Mouse (Mus musculus) retina, postnatal 1 day (tissue): ENCODE measurements at regions not wholly inside any gene's neighbourhood (a gene's known extent, or its start where the extent isn't known, plus 50 kb on each side); places are given as distances from the start of the nearest gene placed in this dataset.
A peak's percentile ranks its signal among the peaks of the same experiment; 100 is the strongest.

Experiments used
- DNase-seq: peaks from one replicate; pipeline ENCODE4 v3.0.0-alpha.2; 2012

DNA sequence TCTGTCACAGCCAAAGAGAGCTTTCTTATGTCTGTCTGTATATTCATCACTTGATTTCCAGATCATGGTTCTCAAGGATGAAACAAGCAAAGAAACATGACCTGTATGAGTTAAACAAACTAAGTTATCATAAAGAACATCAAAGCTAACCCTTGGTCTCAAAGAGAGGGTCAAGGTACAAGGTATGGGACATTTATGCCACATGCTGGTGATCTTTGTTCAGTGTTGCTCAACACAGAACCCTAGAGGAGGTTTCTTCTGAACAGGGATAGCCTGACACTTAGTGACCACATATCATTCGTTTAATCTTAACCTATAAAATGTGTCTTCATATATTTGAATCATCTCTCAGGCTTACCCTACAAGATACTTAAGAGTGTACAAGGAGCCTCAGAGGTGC is 170.6 kb upstream of the Lrig3 start:
- DNase-seq = no peak

DNA sequence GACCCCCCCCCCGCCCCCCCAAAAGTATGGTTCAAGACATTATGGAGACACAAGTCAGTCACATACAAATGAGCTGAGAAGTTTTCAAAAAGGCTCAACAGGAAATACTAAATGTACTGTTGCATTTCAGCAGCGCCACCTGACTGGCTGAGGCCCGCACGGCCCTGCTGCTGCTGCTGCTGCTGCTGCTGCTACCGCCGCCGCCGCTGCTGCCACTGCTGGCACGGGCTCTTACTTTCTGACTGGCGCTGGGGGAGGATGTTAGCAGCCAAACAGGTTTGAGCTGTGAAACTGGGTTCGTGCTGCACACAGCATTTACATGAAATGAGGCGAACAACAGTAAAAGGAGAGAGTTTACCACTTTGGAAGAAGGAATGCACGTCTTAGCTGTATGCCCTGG is 167.3 kb upstream of the Lrig3 start:
- peak; percentile 41 for DNase-seq

DNA sequence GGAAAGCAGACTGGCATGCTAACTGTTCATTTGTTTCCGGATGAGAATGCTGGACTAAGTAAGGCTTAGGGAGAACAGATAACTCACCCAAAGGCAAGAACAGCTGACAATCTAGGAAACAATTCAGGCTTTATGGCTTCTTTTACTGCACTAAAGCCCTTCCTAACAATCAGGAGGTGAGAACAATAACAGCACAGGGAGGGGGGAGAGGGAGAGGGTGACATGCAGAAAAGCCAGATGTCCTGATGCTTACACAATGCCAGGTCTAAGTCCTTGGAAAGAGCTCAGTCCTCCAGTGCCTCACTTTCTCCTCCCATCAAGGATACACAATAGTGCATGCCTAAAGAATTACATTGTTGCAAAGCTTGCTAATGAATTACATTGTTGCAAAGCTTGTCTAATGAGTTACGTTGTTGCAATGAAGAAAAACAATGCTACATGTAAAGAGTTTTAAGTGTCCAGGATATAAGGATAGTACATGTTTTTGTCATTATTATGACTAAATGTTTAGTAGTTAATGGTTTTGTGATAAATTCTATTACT is 165.3 kb upstream of the Lrig3 start:
- peak; percentile 64 for DNase-seq

DNA sequence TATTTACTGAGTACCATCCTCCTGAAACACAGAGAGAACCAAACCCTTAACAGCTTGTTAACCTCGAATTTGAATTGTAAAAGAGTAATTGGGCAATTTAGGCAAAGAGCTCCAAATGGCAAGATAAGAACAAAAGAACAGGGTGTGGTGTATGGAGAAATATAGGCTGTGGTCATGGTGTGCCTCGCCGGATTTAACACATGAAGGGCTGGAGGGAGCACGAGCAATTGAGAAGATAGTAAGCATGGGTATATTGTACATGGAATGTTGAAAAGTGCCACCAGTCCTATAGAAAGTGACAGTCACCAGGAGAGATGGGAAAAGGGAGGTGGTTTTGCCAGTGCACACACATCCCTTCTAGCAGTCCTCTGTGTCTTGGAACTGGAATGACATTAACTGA is 164.5 kb upstream of the Lrig3 start:
- no peak for DNase-seq

DNA sequence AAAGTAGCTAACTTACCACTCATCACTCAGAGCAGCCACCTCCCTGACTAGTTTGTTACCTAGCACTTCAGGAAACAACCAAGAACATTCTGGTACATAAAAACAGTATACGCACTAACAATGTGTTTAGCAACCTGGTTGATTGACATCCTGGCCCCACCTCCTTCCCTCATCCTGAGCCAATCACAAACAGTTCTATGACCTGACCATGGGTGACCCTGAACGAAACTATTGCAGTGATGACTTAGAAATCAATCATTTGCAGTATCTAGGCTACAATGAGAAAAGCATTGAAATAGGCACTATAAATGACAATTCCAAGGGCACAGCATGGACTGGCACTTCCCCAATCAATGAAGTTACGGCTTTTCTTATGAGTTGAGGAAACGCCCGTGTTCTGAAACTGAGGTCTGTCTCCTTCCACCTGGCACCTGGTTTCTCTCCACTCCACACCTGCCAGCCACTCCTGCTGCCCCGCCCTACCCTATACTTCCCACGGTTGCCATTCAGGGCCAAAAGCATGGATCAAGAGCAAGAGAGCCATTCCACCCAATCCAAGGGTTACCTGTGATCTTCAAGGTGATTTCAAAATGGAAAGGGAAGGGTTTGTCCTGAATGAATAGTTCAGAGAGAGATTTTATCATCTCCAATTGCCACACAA is 162.9 kb upstream of the Lrig3 start:
- DNase-seq = no peak

DNA sequence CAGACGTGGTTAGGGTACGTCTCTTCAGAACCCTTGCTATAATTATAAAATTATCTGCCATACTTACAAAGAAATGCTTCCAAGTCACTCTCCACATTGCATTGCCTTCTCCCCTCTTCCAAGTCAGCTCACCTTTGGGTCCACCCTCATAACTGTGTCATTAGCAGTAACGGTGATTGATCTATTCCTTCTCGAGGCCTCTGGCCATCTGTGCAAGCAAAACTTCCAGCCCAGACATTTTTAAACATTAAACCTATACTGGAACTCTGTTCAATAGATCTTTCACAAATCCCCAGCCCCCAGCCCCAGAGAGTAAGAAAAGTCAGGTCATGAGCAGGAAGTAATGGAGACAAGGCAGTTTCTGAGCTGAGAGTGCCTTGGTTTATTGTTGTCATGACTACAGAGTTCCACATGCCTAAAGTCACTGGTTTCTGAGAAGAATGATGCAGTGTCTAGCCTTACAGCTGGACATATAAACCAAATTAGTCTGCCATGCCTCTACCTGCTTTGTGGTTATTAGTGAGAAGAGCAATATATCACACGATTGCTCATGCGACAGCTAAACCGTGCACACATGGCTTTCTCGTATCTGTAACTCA is 156.1 kb upstream of the Lrig3 start:
- no peak for DNase-seq

DNA sequence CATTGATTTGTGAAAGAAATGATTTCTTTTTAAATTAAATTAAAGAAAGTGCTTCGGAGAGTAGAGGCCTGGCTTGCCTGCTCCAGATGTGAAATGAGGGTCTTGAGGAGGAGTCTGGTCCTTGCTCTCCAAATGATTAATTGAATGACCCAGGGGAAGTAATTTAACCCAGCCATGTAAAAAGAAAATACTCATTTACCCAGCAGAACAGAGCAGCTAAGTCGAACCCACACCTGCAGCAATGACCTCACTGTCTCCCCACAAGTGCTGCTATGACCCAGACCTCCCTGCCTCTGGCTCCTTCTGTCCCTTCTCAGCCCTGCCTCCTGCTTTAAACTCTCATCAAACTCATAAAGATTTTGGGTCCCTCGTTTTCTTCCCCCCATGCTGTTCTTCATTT is 155.4 kb upstream of the Lrig3 start:
- DNase-seq = no peak

DNA sequence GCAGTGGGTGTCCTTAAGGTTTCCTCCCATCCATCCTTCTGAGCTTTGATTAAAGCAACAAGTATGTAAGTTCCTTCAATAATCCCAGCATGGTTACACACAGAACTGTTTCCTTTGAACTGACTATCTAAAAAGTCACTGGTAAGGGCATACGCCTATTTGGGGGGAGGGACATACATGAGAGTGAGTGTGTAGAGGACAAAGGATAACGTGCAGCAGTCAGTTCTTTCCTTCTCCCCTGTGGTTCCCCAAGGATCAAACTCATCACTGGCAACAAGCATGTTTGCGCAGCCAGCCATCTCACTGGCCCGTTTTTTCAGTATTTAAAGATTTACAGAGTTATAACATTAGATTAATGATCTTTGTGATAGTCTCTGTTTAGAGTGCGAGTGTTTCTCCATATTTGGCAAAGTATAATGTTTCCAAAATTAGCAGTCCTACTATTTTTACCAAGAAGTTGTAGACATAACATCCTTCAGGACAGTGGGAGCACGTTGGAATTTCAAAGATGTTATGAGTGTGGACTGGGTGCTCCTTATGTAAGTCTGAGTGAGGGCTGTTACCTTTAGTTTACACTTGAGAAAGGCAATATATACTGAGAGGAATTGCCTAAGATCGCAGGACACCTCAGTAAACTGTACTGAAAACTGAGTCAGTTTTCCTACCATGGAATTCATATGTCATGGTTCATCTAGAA is 151.6 kb upstream of the Lrig3 start:
- no peak for DNase-seq

DNA sequence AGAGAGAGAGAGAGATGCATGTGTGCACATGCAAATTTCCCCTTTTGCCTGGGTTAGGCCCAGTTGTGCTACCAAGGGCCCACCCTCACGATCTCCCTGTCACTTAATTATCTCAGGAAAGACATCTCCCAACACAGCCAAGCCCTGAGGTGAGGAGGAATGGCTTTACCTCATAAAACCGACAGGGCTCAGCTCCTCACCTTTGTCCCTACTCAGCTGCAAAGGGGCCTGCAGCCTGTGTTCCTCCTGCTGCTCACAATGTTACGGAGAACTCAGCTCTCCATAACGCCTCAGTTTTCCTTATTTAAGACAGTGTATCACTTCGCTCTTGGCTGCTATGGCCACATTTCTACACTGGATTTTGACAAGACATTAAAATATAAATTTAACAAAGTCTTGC is 133.8 kb upstream of the Lrig3 start:
- no peak for DNase-seq

DNA sequence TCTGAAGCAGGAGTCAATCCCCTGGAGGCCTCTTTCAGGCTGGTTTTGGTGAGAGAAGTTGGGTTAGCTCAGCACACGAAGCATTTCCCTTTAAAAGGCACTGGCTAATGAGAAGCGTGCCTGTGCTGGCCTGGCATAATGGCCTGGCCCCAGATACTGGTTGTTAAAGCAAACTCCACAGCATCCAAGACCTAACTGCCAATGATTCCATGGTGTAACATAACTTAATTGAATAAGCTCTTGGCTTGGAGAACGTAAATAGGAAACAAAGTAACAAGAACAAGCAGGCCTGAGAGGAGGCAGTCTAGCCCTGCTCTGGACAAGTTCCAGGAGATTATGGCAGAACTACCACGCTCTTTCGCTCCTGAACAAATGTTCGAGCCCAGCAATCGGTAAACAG is 133.2 kb upstream of the Lrig3 start:
- DNase-seq = no peak

DNA sequence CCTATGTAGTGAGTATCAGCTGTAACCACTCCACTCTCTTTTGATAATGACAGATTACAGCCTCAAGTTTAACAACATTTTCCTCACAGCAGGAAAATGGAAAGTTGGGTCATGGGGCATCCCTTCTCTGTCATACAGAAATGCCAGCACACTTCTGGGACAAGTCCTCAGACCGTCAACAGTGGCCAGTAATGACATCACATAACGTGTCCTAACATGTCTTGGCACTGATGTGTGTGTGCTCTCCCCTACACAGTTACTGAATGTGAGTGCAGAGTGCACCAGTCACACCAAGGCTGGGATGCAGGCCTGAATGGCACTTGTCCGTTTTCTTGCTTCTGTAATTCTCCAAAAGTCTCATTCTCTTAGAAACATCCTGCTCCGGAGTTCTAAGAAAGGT is 132.0 kb upstream of the Lrig3 start:
- DNase-seq = no peak

DNA sequence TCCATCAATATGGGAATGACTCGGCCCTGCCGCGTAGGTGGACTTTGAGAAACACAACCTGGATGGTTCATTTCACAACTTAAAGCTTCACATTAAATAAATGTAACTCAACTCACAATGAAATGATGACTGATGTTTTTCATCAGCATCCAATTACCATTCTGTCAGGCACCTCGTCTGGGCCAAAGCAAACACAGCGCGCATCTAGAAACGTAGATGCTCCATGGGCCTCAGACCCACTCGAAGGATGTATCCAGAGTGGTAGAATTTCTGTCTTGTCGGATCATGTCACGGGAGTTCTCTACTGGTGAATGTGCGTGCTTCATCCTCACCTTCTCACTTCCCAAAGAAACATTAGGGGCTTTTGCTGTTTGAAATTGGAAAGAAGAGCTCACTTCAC is 127.0 kb upstream of the Lrig3 start:
- DNase-seq = no peak

DNA sequence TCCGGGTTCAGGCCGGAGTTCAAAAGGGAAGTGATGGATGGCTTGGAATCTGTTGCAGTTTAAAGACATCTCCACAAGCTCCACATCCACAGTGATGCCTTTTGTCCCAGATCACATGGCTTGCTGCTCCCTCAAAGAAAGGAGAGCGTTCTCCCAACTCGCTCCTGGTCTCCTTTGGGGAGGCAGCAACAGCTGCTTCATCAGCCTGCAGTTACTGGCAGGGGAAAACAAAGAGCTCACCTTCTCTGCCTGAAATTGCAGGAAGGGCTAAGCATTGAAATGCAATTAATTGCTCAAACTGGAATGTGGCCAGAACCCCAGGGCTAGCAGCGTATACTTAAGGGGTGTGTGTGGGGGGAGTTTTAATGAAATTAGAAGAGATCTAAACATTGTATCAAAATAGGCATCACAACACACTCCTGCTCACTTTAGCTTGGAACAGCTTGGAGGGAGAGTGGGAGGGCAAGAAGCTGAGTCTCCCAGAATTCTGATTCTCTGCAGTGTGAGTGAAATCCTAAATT is 126.3 kb upstream of the Lrig3 start:
- peak; percentile 72 for DNase-seq

DNA sequence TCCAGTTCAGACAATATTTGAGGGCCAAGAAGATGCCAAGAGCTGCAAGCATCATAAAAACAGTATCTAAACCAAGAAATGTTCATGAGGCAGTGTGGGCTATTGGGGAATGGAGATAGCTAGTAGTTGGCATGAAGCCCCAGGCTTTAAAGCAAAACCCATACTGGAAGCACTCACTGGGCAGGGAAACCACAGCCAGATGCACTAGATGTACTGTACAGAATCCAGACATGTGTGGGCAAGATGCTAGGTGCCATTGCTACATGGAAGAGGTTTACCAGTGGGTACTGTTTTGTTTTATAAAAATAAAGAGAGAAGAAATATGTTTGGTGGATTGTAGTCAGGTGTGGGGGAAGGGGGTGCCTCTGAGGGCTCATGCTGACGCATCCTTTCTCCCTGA is 125.6 kb upstream of the Lrig3 start:
- DNase-seq = no peak

DNA sequence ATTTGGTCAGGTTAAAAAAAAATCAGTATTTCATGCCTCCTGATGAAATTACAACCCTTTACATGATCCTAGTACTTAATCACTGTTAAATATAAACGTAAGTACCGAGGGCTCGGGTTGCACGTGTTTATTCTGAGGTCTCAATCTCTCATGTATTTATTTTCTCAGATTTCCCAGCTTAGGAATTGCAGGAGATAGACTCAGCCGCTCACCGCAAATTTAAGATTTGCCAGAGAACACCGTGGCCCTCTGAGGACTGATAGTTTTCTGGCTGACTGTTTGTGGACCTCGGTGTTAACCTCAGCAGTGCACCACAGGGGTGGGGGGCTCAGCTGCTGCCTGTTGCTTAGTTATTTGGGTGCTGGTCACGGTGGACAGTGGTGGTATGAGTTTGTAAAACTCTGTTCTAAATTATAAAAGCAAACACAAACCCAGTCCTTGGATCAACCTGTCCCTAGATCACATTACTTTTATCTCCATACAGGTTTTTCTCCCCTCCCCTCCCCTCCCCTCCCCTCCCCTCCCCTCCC is 121.6 kb upstream of the Lrig3 start:
- no peak for DNase-seq

DNA sequence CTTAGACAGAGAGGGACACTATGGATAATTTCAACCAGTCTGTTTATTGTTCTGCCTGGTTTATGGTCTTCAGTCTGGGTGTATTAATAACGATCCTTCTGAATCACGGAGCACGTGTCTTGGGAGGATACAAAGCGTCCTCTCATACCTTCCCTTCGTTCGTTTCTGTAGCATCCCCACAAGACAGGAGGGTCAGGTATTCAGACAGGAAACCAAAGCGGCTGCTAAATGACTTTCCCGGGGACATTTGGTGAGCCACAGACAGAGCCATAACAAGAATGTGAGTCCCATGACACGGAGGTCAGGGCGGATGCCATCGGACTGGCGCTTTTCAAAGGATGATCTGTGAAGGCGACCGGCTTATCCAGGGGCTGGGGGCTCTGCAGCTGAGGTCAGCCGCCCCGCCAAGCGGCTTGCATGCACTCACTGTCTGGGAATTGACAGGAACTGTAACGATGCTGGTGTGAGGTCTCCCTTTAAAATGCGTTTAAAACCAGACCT is 120.9 kb upstream of the Lrig3 start:
- peak; percentile 54 for DNase-seq

DNA sequence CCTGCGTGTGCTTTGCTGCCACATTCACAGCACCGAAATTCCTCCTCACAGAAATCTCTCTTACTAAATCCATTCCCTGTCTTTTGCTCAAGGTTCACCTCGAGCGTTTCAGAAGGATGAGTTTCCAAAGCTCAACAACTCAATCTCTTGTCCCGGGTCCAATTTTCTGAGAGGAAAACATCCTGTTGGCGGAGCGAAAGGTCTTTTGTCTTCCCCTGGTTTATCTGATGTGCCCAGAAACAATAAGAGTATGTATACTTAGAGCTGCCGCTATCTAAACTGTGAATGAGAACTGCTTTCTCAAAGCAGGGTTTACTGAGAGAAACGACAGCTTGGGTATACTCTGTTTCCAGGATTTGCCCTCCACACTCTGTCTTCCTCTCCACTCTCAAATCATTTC is 115.6 kb upstream of the Lrig3 start:
- DNase-seq = no peak

DNA sequence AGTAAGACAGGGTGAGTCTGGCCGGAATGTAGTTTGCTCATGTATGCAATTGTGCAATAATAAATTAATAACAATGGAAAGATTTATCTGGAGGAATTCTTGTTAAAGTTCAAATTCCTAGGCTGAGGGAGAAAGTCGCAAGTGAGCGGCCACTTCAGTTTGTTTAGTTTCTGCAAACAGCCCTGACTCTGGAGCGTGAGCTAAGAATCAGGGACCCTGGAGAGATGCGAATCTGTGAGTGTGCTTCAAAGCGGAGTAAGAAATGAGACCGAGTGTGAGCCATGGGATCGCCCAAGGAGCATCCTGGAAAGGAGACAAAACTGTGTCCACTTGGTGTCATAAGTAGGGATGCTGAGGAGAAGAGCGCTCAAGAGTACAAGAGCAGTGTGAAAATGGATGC is 104.2 kb upstream of the Lrig3 start:
- DNase-seq = no peak

DNA sequence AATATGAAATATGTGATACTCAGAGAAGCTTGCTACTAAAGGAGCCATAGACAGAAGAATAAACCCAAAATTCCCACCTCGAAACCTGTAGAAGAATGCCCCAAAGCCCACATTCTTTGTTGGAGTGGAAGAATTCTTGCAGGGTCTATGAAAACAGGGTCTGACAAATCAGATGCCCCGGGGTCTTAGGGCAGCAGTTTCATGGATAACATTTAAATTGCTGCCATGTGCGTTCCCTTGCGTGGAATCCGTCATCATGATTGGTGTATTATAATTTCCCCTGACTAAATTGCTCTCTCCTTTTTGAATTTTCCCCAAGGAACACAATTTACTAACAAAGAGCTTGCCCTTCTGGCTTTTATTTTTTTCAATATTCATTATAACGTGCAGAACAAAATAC is 99.6 kb upstream of the Lrig3 start:
- no peak for DNase-seq

DNA sequence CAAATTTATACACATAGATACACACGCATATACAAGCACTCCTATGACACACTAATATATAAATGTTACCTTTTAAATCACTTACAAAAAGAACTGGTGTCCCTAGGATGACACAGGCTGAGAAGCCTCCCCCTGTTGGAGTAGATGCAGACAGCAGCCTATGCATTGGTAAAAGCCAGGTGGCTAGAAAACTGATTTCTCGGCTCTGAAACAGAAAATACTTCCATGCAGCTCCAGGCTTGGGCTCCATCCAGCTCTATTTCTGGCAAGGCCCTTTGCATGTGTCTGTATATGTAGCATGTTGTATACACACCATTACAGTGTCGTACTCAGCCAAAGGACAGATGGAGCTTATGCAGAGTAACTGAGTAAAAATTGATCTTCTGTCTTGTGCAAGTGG is 81.4 kb upstream of the Lrig3 start:
- no peak for DNase-seq

DNA sequence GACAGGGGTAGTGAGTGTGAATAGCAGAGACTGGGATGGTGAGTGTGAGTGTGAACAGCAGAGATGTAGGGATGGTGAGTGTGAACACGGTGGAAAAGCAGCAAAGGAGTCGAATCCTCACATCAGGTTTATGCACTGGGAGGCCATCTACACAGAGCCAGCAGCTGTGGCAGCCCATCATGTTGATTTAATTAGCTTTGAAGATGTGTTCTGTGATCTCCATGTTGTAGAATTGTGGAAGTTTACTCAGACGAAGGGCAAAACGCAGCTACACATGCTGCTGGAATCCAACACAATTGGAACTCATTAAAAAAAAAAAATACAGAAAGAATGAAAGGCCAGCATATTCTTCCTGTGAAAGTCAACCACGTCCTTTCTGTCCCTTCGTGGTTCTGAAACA is 80.2 kb upstream of the Lrig3 start:
- DNase-seq = no peak

DNA sequence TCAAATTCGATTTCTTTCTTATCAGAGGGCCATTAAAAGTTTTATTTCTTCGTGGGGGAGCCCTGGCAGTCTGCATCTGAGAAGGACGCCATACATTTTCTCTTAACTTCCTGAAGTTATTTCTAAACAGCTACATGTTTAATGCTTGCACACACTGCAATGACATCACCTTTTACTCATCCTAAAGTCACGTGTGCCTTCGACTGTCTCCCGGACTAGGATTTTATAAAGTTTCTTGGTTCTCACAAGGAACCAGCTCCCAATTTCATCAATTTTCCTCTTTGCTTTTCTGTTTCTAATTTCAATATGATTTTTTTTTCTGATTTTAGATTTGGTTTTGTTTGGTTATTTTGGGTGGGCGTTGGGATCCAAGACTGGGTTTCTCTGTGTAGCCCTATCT is 73.8 kb upstream of the Lrig3 start:
- no peak for DNase-seq

DNA sequence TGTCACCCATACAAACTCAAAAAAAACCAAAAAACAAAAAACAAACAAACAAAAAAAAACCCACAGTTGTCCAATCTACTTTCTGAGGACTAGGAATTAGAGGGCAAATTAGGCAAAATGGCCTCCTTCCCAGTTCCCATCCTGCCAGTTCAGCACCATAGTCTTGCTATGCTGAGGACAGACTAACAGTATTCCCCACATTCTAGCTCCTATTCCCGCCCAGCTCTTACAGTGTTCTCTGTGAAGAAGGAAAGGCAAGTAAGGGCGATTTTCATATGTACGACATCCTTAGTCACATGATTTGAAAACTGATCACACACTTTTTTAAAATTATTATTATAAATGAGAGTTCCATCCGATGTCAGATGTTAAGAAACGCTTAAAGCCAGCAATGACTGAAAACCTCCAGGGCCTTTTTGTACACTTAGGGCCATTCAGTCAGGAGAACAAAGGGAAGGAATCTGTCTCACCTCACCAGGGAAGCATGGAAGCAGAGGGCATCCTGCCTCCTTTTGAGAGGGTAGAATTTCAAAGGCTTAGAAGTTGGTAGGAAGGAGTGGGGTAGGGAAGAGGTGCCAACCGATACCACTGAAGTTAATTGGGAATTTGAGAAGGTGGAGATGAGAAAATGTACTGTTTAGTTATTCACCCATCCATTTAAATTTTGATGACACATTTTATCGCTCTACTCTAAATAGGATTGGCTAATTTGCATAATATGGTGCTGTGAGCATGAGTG is 70.1 kb upstream of the Lrig3 start:
- DNase-seq = no peak
